Mouse (Mus musculus) cerebellum, adult 11 months (tissue): Measurements from ENCODE around the gene Zcchc3.
"Not testable (repeated sequence)": the region's sequence is repeated elsewhere in the genome, so short reads cannot be mapped to it uniquely, and the experiment has no call there.

Experiments
- DNase-seq: peaks from one replicate; pipeline ENCODE4 v3.0.0; 2022

Zcchc3 gene

DNA sequence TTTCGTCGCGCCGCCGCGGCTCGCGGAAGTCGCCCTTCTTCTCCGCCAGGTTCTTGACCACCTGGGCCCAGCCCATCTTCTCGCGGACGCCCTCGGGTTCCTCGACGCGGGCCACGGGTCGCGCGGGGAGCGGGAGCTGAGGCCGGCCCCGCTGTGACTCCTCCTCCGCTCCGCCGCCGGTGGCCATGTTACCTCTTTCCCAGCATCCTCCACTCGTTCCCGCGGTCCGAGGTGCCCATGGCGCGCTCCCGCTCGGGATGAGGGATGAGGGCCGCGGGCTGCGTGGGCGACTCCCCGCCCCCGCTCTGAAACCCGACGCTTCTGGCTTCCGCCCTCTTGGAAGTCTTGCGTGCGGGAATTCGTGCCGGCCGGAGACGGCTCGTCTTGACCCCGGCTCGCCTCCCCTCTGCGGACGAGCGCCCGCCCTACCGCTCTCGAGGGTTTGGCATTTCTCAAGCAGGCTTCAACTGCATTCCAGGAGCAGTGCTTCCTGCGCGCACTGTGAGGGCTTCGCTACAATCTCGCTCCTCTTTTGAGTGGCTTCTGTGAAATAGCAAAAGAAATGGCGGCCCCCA lies at the start of gene Zcchc3:
Gene Zcchc3 (minus strand): TSS at position 437 of the 575 bp plus-strand sequence.
- DNase-seq = peak; percentile 87

DNA sequence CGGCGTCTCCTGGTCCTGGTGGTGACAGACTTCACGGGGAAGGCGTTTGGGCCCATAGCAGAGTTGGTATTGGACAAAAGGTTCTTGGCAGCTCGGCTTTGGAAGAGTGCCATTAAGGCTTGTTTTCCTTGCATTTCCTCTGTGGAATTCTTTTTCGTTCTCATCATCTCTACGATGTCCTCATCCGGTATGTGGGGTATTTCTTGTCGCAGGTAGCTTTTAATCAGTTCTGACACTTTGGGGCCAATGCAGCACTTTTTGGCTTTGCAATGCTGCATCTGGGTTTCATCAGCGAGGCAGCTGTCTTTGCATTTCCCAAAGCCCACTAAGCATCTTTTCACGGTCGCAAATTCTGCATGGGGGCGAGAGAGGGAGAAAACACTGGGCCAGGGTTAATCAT lies 44.4 kb upstream of the Zcchc3 start:
- no peak for DNase-seq

DNA sequence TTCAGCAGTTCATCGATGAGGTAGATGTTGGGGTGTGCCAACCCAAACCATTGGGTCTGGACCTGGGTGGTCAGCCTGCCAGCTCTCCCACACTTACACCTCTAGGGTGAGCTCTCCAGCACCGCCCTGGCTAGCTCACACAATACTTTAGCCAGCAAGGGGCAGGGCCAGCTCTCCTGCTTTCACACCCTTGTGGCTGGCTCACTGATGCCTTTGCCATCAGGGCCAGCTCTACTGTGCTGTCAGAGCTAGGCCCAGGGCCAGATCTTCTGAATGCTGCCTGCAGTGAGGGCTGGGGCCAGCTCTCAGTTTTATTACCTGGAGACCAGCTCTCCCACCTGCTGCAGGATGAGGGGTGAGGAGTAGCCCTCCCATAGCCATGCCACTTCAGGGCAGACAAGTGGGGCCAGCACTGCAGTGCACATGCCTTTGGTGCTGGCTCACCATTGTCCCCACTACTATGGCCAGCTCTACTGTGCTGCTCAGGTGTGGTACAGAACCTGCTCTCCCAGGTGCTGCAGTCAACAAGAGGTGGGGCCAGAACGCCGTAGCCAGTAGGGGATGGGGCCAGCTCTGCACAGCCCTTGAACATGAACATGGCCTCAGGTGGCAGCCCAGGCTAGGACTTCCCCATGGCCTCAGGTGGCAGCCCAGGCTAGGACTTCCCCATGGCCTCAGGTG lies 37.4 kb upstream of the Zcchc3 start:
- DNase-seq = no peak

GRCm38 (mm10) chr2:152450241-152450640 lies 35.4 kb upstream of the Zcchc3 start:
- DNase-seq = peak; percentile 56

- no peak for DNase-seq
Observed at GRCm38 (mm10) chr2:152447461-152447860, 32.6 kb upstream of the Zcchc3 start.

DNA sequence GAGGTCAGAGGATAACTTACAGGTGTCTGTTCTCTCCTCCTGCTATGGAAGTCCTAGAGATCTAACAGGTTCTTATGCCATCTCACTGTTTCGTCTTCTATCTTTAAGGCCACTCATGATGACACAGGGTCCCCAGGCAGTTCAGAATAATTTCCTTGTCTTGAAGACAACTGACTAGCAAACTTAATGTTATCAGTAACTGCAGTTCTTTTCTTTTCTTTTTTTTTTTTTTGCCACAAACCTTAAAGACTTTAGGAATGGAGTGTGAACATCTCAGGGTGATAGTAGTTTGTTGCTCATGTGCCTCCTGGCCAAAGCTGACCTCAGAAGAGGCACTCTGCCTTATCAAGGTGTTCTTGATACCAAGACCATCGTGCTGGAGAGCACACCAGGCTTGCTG lies 31.8 kb upstream of the Zcchc3 start:
- no peak for DNase-seq

- no peak for DNase-seq
Observed at GRCm38 (mm10) chr2:152443281-152443680, 28.5 kb upstream of the Zcchc3 start.

DNA sequence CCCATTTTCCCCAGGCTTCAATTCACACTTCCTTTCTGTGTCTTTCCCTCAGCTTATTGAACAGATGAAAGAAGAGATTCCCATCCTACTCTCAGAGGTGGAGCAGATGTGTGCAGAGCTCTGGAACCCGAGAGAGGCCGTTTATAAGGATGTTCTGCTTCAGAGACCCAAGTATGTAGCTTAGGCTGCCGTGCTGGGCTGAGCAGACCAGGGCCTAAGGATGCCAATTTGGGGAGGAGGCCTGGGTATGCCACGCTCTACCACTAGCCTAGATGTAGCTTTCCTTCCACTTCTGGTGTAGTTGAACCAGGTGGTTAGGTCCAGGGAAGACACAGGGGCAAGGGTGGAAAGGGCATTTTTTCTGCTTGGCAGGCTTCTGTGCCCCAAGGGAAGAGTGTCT lies 27.5 kb upstream of the Zcchc3 start:
- no peak for DNase-seq

GRCm38 (mm10) chr2:152439833-152440232 lies 25.0 kb upstream of the Zcchc3 start:
- DNase-seq = no peak

- DNase-seq = no peak
Observed at GRCm38 (mm10) chr2:152438963-152439362, 24.1 kb upstream of the Zcchc3 start.

GRCm38 (mm10) chr2:152436983-152437860 lies 22.4 kb upstream of the Zcchc3 start:
- DNase-seq = peak; percentile 84

DNA sequence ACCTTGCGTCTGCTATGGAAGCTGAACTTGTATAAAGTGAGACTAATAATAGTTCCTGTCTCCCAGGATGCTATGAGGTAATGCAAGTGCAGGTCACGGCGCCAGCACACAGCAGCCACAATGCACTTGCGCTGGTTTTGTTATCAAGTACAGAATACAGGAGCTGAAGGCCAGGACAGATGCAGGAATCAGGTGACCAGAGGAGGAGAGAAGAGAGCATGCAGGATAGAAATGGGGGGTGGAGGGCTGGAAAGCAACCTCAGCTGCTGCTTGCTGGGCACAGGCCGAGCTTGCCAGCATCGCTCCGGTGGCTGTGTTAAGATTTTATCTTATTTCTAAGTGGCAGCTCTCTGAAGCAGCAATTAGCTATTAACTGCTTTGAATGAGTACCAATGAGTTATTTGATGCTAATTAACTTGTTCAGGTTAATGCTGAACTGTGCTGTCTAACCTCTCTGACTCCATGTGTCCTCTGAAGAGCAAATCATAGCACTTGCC lies 21.6 kb upstream of the Zcchc3 start:
- DNase-seq = no peak

DNA sequence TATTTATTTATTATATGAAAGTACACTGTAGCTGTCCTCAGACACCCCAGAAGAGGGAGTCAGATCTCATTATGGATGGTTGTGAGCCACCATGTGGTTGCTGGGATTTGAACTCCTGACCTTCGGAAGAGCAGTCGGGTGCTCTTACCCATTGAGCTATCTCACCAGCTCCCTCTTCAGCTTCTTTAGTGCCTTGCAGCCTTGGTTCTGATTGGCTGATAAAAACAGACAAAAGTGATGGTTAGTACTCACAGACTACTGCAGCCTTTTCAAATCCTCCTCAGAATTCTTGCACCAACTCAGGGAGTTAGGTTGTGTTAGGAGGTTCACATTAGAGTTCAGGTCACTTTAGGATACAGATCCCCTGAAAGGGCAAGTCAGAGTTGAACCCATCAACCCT lies 13.7 kb upstream of the Zcchc3 start:
- not testable (repeated sequence) for DNase-seq

DNA sequence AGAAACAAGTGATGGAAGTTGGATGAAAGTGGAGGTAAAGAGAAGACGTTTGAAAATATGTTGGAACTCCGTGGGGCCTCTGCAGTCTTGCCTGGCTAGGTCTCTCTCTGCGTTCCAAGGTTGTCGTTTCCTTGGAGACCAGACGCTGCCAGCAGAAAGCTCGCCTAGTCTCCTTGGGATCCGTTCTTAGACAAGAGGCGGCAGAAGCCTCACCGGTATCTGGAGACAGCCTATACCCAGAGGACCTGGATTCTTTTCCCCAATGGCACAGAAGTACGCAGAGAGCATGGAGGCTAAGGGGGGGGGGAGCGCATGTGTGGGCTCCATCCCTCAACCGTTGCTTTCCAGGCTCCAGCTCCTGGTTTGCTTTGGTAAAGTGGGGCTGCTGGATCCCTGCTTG lies 12.7 kb upstream of the Zcchc3 start:
- no peak for DNase-seq

DNA sequence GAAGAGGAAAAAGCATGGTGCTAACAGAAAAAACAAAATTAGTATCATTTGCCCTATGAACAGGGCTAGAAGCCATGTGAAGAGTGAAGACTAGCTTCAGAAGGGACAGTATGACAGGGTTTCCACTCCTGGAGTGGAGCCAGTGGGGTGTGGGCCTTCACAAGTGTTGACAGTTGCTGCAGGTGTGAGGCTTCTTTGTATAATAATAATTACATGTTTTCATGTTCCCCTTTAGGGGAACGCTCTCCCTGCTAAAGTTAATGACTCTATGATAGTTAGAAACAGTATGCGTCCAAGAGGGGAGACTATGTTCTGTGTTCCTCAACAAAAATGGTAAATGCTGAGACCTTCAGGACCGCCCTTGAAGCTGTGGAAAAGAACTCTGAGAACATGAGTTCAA lies 959 bp upstream of the Zcchc3 start:
- DNase-seq = no peak

DNA sequence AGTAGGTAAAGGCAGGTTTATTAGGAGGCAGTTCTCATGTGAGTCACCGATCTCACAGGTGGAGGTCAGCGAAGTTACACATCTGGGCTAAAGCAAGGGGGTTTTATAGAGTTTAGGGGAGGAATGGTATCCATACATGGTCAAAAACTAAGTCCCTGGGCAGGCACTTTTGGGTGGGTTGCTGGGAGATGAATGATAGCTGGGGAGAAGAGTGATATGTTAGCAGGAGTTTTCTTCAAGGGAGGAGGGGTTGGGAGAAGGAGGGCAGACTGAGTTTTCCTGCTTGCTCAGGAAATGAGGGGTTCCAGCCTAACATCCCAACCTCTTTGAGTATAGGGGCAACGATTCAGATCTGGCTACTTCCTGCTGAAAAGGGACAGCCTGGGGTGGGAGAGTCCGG lies 460 bp upstream of the Zcchc3 start, which contains the start of gene 6820408C15Rik:
Gene 6820408C15Rik (plus strand): TSS at position 301 of the 400 bp plus-strand sequence.
- DNase-seq = no peak

DNA sequence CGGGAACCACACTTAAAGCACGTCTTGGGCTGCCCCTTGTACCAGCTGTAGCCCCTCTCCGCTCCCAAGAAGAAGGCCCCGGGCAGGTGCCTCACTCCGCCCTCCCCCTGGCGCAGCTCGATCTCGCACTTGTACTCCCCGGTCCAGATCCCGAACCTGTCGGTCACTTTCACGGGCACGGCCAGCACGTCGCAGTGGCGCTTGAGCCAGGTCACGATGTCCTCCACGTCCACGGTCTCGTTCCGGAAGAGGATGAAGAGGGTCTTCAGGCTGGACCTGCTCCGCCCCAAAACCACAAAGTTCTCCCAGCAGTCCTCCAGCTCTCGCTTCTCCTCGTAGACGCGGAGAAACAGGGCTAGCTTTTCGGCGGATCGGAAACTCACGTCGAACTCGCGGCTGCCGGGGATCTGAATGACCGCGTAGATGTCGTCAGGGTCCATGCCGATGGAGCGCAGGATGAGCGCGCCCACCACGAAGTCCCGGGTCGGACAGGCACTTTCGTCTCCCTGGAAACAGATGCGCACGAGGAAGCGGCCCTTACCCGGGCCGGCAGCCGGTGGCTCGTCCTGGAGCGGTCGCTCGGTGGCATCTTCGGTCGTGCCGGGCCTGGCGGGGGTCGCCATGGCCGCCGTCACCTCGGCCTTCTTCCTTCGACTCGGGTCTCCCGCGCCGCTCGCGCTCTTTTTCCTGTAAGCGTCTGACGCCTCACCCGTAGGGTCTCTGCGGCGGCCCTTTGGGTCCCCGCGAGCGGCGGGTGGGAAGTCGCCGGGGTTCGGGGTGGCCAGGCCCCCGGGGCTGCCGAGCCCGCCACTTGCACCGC lies 852 bp downstream of the Zcchc3 start:
- DNase-seq = peak; percentile 43

DNA sequence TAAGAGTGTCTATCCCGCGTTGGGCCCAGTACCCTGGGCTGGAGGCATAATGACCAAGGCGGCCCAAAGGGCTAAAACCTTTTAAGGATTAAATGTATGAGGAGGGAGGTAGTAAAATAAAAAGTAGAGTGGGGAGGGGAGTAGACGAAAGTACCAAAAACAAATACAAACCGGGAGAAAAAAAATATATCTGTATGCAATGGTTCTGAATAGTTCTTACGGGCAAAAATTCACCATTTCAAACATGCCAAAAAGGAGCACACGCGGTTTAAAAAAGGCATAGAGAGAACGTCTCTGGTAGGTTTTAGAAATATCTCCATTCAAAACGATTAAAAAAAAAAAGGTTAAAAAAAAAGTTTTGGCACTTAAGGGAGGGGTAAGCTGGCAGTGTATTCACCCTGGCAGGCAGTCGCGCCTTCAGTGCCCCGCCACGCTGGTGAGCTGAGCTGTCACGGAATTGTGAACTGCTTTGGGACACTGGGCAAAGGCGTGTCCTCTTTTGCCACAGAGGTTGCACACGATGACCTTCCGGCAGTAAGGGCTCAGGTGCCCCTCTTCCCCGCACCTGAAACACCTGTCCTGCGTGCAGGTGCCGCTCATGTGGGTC lies 1.6 kb downstream of the Zcchc3 start:
- DNase-seq = no peak

- no peak for DNase-seq
Observed at GRCm38 (mm10) chr2:152412526-152413157, 2.2 kb downstream of the Zcchc3 start.

GRCm38 (mm10) chr2:152411471-152411870 lies 3.4 kb downstream of the Zcchc3 start:
- DNase-seq = no peak

- DNase-seq = peak; percentile 64
Observed at GRCm38 (mm10) chr2:152410971-152411371, 3.9 kb downstream of the Zcchc3 start.

GRCm38 (mm10) chr2:152409781-152410180 lies 5.0 kb downstream of the Zcchc3 start:
- no peak for DNase-seq
